Mouse (Mus musculus): ENCODE measurements around the gene Slc50a1.

Gene Slc50a1

DNA sequence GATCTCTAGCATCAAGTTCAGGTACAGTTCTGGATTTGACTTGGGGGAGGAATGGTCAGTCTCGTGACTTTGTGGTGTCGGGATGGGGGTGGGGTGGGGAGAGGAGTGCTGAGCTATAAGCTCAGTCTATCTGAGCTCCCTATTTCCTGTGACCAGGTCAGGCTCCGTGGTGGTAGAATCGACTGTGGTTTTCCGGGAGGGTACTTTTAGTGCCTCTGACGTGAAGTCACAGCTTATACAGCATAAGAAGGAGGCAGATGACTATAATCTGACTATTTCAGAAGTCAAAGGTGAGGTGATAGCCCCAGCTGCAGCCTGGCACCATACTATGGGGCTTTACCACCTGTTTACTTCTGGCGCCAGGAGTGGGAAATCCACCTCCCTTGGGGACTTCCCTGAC is 39.0 kb downstream of the Slc50a1 start:
- DNase-seq (ENCODE audit: low spot score), result no peak

DNA sequence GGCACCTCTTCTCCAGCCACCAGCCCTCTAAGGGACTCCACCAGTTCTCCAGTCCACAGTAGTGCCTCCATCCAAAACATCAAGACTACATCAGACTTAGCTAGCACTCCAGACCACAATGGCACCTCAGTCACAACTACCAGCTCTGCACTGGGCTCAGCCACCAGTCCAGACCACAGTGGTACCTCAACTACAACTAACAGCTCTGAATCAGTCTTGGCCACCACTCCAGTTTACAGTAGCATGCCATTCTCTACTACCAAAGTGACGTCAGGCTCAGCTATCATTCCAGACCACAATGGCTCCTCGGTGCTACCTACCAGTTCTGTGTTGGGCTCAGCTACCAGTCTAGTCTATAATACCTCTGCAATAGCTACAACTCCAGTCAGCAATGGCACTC is 39.8 kb downstream of the Slc50a1 start:
- no peak for DNase-seq (ENCODE audit: low spot score)

DNA sequence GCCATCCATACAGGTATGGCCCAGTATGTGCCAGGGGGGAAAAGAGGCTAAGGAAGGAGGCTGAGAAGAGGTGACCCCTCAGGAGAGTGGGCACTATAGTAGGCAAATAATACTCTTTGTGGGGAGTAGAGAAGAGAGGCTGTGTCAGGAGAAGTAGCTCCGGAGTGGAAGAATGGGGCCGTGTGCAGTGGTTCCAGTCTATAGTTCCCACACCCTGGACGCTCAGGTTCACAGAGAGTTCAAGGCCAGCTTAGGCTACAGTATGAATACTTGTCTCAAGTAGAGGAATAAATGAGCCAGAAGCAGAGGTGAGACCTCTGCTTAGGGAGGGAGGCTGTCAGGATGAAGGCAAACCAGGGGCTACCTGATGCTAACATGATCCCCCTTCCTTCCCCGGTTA is 41.1 kb downstream of the Slc50a1 start:
- DNase-seq (ENCODE audit: low spot score), result no peak

DNA sequence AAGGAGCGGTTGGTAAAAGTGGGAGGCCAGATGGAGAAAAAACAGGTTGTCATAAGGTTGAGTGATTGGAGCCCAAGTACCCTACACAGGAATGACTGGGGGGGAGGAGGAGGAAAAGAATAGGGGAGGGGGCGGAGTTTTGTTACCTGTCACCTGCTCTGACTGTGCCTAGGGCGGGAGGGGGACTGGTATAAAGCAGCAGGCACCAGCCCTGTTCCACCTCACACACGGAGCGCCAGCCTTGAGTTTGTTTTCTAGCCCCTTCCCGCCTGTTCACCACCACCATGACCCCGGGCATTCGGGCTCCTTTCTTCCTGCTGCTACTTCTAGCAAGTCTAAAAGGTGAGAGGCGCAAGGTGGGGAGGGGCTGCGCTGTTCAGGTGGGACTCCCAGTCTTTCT is 41.5 kb downstream of the Slc50a1 start, which contains the start of gene Muc1:
TSS of gene Muc1 (plus strand) at position 222 of the 400 bp plus-strand sequence.
- DNase-seq (ENCODE audit: low spot score), result no peak

DNA sequence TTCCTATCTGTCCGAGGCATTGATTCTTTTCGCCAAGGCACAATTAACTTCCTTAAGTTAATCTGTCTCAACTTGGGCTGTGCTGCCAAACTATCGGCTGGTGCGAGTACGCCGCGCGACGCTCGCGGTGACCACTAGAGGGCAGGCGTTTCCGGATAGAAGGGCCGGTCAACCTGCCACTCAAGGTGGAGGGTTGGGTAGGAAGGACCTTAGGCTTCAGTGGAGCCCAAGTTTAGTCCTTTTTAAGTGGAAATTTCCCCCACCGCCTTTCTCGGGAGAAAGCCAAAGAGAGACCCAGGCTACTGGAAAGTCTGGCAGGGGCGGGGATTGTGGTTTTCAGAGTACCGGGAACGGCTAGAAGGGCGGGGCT is 42.2 kb downstream of the Slc50a1 start:
- DNase-seq (ENCODE audit: low spot score), result peak; percentile 86

DNA sequence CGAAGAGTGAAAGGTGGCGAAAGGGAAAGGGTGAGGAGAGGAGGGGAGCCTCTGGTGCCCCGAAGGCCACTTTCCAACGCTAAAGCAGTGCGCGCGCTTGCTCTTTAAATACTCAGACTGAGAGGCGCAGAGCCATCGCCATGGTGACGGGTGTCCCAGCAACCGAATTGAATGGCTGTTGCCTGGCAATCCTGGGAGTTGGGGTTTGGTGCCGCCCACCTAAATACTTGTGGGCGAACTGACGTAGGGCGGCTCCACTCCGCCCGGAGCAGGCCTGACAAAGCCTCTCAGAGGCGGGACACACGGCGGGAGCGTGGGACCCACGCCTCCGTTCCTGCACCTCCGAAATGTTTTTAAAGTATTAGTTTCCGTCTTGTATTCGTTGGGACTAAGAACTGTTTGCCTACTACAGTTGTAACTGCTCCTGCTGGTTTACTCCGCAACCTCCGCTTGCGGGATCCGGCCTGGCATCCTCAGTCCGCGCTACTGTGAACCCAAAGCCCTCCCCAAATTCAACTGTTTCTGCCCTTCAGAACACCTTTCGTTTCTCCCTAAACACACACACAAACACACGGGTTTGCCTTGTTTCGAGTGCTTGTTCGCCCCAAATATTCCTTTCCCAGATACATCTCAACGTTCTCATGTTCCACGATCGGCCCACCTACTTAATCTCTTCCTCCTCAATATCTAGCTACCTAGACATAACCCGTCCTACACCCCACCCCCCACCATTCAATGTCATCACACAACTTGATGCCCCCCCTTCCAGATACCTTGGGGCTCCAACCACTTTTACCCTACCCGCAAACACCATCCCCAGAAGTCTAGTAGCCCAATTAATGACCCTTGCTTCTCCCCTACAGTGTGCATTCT is 42.8 kb downstream of the Slc50a1 start:
- peak; percentile 87 for DNase-seq (ENCODE audit: low spot score)

DNA sequence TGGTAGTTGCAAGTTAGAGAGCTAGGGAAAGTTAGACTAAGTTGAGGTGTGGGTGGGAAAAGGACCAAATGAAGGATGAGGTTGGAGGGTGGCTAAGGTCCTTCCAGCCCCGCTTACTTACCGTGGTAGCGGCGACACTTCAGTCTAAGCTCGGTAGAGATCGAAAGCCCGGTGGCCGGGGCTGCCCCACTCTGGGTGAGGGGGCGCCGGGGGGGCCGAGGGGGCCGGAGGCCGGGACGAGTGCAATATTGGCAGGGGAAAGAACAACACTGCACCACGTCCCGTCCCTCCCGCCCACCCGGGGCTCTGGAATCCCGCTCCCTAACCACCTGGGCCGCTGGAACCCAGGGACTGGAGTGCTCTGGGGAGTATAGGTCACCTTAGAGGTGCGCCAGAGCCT is 43.5 kb downstream of the Slc50a1 start, which contains the start of gene Mtx1:
TSS of gene Mtx1 (minus strand) at position 189 of the 400 bp plus-strand sequence.
- DNase-seq (ENCODE audit: low spot score), result no peak

DNA sequence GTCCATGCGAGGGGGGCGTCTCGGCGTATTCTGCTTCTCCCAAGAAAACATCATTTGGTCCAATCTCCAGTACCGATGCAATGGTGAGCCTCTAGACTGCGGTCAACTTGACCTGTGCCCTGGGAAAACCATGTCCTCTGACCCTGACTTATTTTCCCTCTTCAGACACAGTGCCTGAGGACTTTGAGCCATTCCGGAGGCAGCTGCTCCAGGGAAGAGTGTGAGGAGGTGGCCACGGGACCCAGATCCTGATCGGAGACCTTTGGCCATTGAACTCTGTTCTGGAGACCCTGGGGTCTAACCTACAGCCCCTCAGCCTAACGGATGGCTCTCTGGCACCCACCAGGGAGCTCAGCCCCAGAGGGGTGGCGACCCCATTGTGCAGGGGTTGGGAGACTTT is 44.0 kb downstream of the Slc50a1 start:
- peak; percentile 83 for DNase-seq (ENCODE audit: low spot score)

DNA sequence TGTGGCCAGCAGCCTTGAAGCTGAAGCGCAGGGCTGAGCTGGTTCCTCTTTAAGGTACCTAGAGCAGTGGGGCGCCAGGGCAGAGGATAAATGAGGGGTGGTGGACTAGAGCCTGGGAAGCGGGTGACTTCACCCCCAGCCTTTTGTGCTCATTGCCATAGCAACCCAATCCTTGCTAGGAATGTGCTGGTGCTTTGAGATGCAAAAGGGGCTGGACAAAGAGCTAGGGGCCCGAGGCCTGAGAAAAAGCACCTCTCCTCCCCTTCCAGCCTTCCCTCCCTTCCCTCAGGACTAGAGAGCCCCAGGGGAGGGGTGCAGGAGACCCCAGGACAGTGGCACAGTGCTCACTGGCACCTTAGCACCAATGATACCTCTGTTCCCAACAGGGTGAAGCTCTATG is 44.5 kb downstream of the Slc50a1 start:
- DNase-seq (ENCODE audit: low spot score), result no peak

DNA sequence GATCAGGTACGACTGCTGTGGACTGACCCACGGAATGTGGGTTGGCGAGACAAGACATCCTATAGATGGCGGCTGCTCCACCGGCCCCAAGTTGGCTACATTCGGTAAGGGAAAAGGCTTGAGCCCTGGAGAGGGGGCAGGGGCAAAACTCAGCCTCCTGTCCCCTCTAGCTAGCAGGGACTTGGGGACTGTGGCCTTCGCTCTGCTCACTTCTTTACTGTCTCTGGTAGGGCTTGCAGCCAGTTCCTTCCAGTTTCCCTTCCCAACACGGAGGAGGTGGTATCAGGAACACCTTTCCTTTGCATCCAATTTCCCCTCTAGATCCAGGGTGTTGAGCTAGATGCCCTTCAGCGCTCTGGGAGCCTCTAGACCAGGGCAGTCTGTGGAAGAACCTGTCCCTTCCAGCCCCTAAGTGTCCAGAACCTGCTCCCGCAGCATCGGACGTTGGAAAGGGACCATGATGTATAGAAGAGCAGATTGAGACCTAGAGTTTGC is 45.0 kb downstream of the Slc50a1 start:
- no peak for DNase-seq (ENCODE audit: low spot score)

DNA sequence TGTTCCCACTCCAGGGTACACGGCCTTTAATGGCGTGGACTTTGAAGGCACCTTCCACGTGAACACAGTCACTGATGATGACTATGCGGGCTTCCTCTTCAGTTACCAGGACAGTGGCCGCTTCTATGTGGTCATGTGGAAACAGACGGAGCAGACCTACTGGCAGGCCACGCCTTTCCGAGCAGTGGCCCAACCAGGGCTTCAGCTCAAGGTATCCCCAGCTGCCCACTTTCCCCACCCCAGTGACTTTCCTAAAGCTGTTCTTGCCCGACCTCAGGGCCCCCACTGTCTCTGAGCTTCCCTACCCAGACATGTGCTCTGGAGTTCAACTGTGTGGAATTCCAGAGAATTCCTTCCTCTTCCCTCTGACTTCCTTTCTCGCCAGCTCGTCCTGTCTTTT is 45.6 kb downstream of the Slc50a1 start:
- no peak for DNase-seq (ENCODE audit: low spot score)

DNA sequence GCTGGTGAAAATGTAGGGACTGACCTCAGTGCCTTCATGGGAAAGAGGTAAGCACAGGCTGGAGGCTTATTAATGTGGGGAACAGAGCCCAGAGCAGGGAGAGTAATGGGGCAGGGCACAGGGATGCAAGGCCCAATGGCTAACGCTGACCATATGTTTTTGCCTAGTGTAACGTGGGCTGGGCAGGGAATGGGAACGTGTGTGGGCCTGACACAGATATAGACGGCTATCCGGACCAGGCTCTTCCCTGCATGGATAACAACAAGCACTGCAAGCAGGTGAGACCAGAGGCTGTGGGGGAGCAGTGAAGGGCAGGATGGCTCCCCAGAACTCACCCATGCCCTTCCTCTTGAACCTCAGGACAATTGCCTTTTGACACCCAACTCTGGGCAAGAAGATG is 49.2 kb downstream of the Slc50a1 start:
- DNase-seq (ENCODE audit: low spot score), result no peak

DNA sequence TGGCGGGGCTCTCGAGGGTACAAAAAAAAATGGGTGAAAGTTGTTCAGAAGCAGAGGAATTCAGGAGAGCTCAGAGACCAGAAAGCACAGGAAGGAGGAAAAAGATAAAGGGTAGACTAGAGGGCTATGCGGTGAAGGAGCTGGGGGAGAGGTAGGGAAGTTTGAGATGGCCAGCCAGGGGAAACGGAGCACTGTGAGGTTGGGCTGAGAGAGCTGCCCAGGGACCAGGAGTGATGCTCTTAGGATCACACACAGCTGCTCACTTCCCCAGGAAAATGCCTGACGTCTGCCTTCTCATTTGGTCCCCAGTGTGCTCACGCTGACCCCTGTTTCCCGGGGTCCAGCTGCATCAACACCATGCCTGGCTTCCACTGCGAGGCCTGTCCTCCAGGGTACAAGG is 50.8 kb downstream of the Slc50a1 start:
- no peak for DNase-seq (ENCODE audit: low spot score)

DNA sequence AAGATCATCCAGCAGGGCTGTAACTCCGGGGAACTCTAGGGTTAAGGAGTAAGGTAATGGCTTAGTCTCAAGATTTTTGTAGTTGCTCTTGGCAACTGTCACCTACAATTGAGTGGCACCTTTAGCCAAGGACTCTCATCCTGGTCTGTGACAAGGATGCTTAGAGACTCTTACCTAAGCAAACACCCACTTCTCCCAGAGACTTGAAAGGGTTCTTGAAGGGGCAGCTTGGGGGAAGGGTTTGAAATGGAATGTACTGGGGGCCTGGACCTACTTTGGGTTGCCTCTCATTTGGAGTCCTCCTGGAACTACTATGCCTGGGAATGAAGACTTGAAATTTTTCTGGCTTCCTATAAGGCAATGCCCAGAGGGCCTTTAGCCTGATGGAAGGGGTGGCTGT is 52.1 kb downstream of the Slc50a1 start:
- DNase-seq (ENCODE audit: low spot score), result no peak

Measured in yolk sac, embryonic 10.5 days (tissue).